Mouse (Mus musculus): ENCODE measurements around the gene Cds1.
"Not testable (repeated sequence)": the region's sequence is repeated elsewhere in the genome, so short reads cannot be mapped to it uniquely, and the experiment has no call there.

Gene Cds1

DNA sequence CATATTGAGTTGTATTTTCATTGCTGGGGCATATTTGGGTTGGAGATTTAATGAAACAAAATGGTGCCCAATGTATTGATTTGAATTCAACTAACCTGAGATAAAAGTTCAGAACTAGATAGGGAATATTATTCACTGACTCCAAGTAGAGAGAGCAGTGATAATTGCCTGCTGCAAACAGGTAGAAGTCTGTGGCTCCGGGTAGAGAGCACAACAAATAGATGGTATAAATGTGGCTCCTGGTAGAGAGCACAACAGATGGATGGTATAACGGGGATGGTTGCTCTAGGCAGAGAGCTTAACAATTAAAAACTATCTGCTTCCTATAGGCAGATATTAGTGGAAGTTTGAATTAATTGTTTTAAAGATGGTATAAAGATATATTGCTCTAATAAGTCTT lies 72.7 kb downstream of the Cds1 start:
- POLR2A ChIA-PET: interaction anchor here in 3 of 4 experiments (1.1 to 5.9 kb wide), 10 partner anchors 9 to 124 kb away, joined by 3 to 80 read pairs (median 12); no protein-coding TSS in a partner anchor
- CTCF ChIA-PET: not testable (repeated sequence)

DNA sequence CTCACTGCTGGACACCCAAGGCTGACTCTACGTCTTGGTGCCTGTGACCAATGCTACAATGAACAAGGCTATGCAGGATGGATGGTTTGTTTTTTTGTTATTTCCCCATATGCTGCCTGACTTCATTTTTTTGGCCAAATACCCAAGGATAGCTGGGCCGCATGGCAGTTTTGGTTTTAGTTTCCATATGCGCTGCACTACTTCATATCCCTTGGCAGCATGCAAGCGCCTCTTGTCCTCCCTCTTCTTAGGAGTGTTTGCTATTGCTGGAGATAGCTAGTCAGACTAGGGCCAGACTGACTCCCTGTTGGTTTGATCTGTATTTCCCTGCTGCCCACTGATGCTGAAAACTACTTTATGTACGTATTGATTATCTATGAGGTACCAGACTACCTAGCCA lies 75.5 kb downstream of the Cds1 start:
- ChIA-PET POLR2A (interaction anchor here in 3 of 4 experiments (0.9 to 1.9 kb wide), 7 partner anchors 8 to 131 kb away, joined by 3 to 7 read pairs (median 3); no protein-coding TSS in a partner anchor), CTCF (no interaction called here)

DNA sequence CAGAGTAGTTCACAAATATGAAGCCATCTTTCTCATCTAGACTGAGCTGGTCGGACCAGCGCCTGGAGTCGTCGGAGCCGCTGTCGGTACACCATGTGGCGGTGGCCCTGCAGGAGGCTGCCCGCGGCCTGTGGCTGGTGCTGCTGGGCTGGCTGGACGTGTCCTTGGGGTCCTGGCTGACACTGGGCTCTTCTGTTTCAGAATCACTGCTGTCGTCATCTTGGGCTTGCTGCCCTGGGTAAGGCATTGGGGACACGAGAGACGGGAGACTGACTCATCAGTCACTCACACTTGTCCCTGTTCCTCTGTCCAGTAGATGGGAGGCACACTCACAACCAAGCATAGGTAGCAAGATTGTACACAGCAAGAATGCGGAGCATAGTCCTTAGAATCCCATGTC lies 80.1 kb downstream of the Cds1 start:
- ChIA-PET CTCF (interaction anchor here in 1 of 4 experiments (0.6 kb wide), 1 partner anchor 10 kb away, joined by 4 read pairs; no protein-coding TSS in a partner anchor), POLR2A (interaction anchor here in 3 of 4 experiments (0.6 to 7.2 kb wide), 5 partner anchors 9 to 225 kb away, joined by 3 to 80 read pairs (median 6); no protein-coding TSS in a partner anchor)

DNA sequence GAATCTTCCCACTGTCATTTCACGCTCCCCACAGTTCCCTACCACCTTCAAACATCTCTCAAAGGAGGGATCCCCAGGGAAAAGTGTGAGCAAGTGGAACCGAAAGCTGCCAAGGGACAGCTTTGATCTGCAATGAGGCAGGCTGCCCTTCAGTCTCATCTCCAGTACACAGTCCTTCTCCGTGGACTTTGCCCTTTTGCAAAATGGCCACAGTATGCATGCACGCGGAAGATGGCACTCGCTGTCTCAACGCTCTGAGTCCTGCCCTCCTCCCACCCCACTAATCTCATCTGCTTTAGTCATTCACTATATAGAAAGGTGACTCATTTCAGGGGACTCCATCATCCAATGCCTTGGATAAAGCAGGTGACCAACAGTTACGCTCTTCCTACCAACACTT lies 81.0 kb downstream of the Cds1 start:
- POLR2A ChIA-PET: interaction anchor here in 2 of 4 experiments (2.2 to 7.2 kb wide), 6 partner anchors 9 to 81 kb away, joined by 6 to 80 read pairs (median 14); partner anchors contain the start of gene Cds1 (in 1 of the 2)
- CTCF ChIA-PET: interaction anchor here in 2 of 4 experiments (0.5 to 3.3 kb wide), 5 partner anchors 9 to 154 kb away, joined by 3 to 10 read pairs (median 3); no protein-coding TSS in a partner anchor

DNA sequence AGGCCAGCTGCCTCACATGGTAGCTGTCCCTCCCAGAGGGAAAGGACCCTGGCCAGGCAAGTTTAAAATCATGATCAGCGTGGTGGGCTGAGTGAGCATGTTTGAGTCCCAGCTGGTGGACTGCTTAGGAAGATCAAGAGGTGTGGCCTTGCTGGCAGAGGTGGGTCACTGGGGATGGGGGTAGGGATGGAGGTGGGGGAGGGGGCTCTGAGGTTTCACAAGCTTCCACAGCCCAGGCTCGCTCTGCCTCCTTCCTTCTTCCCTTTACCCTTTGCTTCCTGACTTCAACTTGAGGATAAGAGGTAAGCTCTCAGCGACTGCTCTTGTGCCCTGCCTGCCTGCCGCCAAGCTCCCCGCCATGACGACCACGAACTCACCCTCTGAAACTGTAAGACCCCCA lies 82.4 kb downstream of the Cds1 start:
- POLR2A ChIA-PET: interaction anchor here in 3 of 4 experiments (0.5 to 7.2 kb wide), 33 partner anchors 8 to 1314 kb away, joined by 3 to 80 read pairs (median 4); partner anchors contain the start of genes Cds1 (in 2 of the 3) and Wdfy3 (in 2 of the 3)
- CTCF ChIA-PET: interaction anchor here in 3 of 4 experiments (0.9 to 3.3 kb wide), 7 partner anchors 11 to 37 kb away, joined by 3 to 10 read pairs (median 3); no protein-coding TSS in a partner anchor

DNA sequence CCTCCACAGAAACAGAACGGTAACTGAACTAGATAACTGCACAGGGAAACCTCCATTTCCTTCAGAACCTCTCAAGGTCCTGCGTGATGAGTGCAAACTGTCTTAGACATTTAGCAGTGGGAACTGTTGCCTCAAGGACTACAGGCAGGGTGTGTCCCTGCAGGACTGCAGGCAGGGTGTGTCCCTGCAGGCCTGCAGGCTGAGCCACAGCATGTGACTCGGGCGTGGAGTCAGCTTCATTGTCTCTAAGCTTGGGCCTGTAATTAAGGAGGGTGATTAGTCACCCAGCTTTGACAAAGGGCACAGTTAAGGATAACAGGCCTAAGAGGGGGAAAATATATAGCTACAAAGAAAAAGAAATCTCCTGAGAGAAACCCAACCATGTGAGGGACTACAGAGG lies 82.8 kb downstream of the Cds1 start:
- POLR2A ChIA-PET: interaction anchor here in 3 of 4 experiments (0.5 to 7.2 kb wide), 32 partner anchors 8 to 222 kb away, joined by 3 to 80 read pairs (median 4); partner anchors contain the start of genes Cds1 (in 2 of the 3) and Wdfy3 (in 2 of the 3)
- CTCF ChIA-PET: interaction anchor here in 3 of 4 experiments (0.9 to 3.3 kb wide), 6 partner anchors 12 to 37 kb away, joined by 3 to 10 read pairs (median 3); no protein-coding TSS in a partner anchor

DNA sequence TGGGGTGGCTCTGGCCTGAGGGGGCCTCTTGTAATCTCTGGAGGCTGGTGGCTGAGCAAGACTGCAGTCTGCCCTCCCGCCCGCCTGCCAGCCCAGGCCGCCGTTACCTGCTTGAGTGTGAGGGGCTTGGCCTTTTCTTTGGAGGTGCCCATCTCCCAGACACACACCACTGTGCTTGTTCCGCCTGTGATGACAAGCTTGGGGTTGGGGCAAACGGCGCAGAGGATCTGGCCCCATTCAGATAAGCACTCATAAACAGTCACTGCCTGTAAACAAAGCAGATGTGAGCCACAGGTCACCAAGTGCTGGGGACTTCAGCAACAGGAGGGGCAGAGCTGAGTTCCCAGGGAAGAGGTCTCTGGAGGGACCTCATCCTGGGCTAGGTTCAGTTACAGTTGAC lies 86.2 kb downstream of the Cds1 start:
- ChIA-PET CTCF (no interaction called here), POLR2A (interaction anchor here in 3 of 4 experiments (0.5 to 2.7 kb wide), 8 partner anchors 8 to 156 kb away, joined by 3 to 11 read pairs (median 5); no protein-coding TSS in a partner anchor)

DNA sequence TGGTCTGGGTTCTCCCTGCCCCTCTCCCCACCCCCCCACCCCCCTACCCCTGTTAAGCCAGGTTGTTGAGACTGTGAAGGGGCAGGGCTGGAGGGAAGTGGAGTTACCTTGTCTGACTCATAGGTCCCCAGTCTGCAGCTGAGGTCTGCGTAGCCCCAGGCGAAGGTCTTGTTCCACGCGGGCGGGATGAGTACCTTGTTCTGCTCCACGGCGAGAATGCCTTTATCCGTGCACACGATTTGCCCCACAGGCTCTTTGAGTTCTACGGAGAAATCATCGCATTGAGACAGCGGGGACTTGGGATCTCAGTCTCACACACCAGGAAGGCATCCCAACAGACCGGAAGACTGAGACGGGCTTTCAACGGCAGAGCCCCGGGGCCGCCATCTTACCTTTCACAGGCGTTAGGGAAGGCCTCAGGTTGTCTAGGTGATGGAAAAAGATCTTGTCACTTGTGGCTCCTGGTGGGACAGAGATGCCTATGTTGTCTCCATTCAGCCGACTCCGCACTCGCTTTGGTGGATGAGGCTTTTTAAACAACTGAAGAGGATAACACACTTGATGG lies 87.3 kb downstream of the Cds1 start:
- ChIA-PET POLR2A (interaction anchor here in 3 of 4 experiments (0.6 to 2.7 kb wide), 10 partner anchors 9 to 317 kb away, joined by 3 to 11 read pairs (median 4); no protein-coding TSS in a partner anchor), CTCF (interaction anchor here in 1 of 4 experiments (0.6 kb wide), 1 partner anchor 228 kb away, joined by 3 read pairs; no protein-coding TSS in a partner anchor)

DNA sequence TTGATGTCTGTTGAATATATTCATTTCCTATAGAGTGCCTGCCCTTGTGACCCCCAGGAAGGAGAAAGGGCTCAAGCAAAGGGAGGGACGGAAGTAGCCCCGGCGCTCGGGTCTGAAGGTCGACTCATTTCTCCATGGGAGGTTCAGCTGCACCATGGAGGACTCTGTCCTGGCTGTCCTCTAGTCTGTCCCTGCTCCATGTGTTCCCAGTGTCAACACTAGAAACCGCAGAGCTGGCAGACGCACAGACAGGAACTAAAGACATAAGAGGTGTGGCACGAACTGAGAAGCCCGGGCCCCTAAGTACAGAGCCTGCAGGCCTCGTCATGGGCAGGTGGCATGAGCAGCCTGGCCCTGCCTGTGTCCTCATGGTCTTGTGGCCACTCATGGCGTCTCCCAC lies 89.2 kb downstream of the Cds1 start:
- CTCF ChIA-PET: interaction anchor here (0.5 to 1.9 kb wide), 35 partner anchors 8 to 834 kb away, joined by 3 to 15 read pairs (median 4); no protein-coding TSS in a partner anchor
- POLR2A ChIA-PET: interaction anchor here in 3 of 4 experiments (0.5 to 2.9 kb wide), 18 partner anchors 8 to 141 kb away, joined by 3 to 19 read pairs (median 4); no protein-coding TSS in a partner anchor

DNA sequence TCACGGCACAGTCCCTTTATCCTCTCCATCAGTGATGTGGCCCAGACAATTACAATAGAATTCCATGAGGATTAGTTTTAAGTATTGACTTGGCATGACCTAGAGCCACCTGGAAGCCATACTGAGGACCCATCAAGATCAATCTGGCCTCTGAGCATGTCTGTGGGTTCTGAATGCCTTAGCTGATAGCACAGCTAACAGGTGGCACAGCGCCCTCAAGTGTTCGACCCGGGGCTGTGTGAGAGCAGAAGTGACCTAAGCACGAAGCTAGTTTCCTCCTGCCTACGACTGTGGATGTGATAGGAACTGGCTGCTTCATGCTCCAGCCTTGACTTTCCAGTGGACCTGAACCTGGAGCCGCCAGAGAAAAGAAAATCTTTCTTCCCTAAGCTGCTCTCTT lies 89.7 kb downstream of the Cds1 start:
- POLR2A ChIA-PET: interaction anchor here in 3 of 4 experiments (0.5 to 2.9 kb wide), 20 partner anchors 7 to 151 kb away, joined by 3 to 19 read pairs (median 4); no protein-coding TSS in a partner anchor
- CTCF ChIA-PET: interaction anchor here (0.5 to 1.9 kb wide), 44 partner anchors 8 to 1060 kb away, joined by 3 to 15 read pairs (median 4); no protein-coding TSS in a partner anchor

DNA sequence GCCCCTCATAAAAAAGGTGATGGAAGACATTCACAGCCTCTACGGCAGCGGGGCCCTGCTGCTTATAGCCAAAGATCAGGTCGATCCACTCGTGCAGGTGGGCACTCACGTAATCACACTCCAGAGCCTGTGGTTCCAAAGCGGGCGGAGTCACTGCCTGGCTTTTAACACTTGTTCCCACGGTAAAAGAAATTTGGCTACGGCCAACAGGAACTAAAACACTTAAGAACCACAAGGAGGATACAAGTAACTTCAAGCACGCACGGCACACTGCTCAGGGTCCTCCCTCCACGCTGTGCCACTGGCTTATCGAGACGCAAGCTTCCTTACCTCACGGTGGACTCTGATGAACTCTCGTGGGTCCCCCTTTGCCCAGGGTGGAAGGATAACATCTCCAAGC lies 90.5 kb downstream of the Cds1 start:
- ChIA-PET CTCF (interaction anchor here (0.6 to 1.9 kb wide), 9 partner anchors 13 to 145 kb away, joined by 3 to 14 read pairs (median 4); no protein-coding TSS in a partner anchor), POLR2A (interaction anchor here in 2 of 4 experiments (0.7 to 2.9 kb wide), 7 partner anchors 8 to 87 kb away, joined by 3 to 19 read pairs (median 4); no protein-coding TSS in a partner anchor)

DNA sequence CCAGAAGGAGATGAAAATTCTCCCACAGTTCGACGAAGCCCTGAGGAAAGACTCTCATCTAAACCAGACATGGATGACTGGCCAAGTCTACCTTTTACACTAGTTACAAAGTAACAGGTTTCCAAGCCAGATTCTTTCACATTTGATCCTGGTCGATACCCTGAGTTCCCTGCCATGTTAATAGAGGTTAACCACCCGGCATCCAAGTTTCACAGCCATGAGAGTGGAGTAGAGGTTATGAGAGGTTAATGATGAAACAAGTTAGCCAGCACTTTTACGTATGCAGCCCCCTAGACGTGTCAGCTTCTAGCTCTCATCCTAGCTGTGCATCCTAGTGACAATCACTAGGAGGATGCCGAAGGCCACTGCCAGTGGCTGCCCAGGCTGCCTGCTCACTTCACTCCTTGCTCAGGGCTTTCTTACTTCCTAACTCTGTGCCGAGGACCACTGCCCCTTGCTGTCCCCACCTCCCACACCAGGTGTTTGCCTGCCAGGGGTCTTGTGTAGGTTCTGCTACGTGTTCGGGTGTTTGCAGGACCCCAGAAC lies 94.0 kb downstream of the Cds1 start:
- CTCF ChIA-PET: no interaction called here

DNA sequence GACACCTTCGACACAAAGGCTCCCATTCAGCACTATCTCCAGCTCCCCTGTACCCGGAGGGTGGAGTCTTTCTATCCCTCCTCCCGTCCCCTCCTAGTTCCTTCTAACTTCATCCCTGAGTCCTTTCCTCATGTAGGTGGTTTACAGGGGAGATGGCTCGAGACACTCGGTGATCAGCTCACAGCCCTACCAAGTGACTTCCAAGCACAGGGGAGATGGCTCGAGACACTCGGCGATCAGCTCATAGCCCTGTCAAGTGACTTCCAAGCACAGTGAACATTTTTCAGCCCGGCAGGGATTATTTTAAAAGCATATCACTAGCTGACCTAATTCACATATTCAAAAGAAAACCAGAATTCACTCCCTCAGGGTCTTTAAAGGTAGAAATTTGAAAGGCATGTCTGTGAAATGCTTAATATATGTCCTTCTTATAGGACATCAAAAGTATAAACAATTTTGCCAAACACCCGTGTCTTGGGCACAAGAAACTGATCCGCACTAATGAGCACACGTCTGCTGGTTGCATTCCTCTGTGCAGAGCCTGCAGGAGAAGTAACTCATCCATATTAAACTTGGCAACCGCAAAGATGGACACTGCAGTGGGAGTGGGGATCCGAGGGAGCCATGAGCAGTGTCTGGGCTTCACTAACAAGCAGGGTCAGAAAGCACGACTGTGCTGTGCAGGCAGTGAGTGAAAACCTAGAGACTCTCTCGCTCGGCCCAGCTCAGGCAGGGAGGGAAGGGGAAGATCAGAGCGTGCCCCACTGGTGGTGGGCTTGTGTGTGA lies 97.0 kb downstream of the Cds1 start:
- ChIA-PET CTCF (interaction anchor here (0.5 to 2.9 kb wide), 12 partner anchors 9 to 212 kb away, joined by 3 to 8 read pairs (median 4); no protein-coding TSS in a partner anchor), POLR2A (interaction anchor here (0.6 to 3.0 kb wide), 24 partner anchors 8 to 208 kb away, joined by 3 to 17 read pairs (median 4); no protein-coding TSS in a partner anchor)

More for the DNA sequence above, 94.0 kb downstream of the Cds1 start:
- POLR2A ChIA-PET: no interaction called here

DNA sequence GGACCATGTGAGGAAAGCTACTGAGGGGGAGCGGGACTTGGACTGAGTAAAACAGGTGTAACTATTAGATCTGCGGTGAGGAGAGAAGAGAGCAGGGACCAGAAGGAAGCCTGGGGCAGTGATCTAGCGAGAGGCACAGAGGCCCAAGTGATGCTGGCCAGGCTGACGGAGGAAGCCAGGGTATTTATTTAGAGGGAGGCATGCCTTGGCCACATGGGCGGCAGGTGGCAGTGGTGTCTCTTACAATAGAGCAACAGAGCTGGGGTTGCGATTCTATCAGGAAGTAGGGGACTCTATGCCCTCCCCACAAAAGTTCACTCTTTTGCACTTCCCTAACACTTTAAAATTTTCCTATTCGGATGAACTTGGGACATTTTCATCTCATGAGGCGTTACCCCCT lies 97.7 kb downstream of the Cds1 start:
- ChIA-PET CTCF (interaction anchor here (0.6 to 2.9 kb wide), 7 partner anchors 9 to 211 kb away, joined by 3 to 8 read pairs (median 4); partner anchors contain the start of gene Nkx6-1 (in 1 of the 4)), POLR2A (interaction anchor here in 3 of 4 experiments (0.7 to 3.0 kb wide), 15 partner anchors 8 to 183 kb away, joined by 3 to 17 read pairs (median 6); no protein-coding TSS in a partner anchor)

DNA sequence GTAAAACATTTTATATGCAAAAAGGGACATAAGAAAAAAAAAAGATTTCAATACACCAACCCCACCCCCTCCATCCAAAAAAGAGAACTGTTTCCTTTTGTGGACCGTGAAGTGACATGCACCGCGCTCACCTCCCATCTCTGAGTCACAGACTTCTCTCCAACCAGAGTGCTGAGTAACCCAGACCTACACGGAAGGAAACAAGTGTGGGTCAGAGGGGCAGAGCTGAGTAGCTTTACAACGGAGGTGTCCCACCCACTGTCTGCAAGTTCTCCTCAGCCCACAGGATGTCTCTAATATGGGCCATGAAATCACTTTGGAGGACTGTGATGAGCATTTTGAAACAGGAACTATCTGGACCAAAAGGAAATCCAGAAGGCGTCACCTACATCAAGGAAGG lies 99.0 kb downstream of the Cds1 start:
- CTCF ChIA-PET: interaction anchor here in 1 of 4 experiments (2.9 kb wide), 1 partner anchor 16 kb away, joined by 8 read pairs; no protein-coding TSS in a partner anchor

DNA sequence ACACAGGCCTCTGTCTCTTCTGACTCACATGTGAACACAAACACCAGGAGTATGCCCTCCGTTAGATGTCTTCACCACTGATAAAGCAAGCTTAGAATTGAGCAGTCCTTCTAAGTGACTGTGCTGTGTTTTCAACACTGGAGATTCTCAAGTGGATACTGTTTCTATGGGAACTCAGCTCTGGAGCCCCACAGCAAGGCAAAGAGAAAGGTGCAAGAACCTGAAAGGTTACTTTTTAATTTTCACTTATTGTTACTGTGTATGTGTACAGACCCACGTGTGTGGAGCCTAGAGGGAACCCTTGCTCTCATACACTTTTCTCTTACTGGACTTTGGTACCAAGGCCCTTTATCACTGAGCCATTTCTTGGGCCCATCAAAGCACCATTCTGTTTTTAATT lies 101.8 kb downstream of the Cds1 start:
- ChIA-PET CTCF (interaction anchor here in 3 of 4 experiments (0.8 to 1.2 kb wide), 3 partner anchors 12 to 207 kb away, joined by 3 to 5 read pairs (median 3); no protein-coding TSS in a partner anchor), POLR2A (interaction anchor here in 1 of 4 experiments (0.7 to 1.1 kb wide), 2 partner anchors 12 to 22 kb away, joined by 3 to 4 read pairs; no protein-coding TSS in a partner anchor)

More for the DNA sequence above, 99.0 kb downstream of the Cds1 start:
- POLR2A ChIA-PET: interaction anchor here in 1 of 4 experiments (1.3 kb wide), 1 partner anchor 21 kb away, joined by 3 read pairs; no protein-coding TSS in a partner anchor
